Mouse (Mus musculus) right cerebral cortex, postnatal 14 days (tissue): ENCODE results near the gene Ttc39d.
"Not testable (repeated sequence)": the region's sequence is repeated elsewhere in the genome, so short reads cannot be mapped to it uniquely, and the experiment has no call there.

ENCODE experiments used
- DNase-seq: peaks from one replicate; pipeline ENCODE4 v3.0.0; 2022

The Ttc39d gene

DNA sequence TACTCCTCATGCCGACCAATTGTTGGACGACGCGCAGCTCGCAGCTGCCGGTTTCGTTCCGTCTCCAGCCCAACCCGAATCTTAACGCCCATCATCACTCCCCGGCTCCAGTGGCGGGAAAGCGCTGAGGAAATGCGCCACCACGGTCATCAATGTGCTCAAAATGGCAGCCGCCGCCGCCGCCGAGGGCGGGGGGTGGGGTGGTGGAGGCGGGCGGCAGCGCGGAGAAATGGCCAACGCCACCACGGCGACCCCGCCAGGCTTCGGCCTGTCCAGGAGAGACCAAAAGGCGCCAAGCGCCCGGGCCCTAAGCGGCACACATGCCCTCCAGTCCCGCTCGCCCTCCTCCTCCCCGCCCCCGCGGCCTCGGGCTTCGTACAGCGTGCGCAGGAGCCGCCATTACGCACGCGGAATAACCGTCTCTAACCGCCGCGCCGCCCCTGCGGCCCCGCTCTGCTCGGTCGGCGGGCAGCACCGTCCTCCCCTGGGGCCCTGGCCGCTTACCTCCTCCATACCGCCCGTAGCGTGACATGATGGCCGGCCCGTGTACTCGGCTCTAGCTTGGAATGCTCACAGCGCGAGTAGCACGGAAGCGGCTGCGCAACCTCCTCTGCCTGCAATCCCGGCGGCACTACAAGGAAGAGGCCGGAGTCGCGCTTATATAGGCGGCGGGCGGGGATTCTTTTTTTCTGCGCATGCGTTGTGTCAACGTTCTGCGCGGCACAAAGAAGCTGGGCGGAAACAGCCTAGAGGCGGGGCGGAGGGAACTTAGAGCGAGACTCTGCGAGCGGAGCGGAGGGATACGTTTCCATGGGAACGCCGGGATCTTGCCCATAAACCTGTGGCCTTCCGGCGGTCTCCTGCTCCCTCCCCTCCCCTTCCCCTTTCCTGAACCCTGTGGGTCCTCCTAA is at the start of gene Ttc39d, which contains the start of gene Srsf7:
Ttc39d (plus strand) TSS at position 790 of the 911 bp plus-strand sequence.
Srsf7 (minus strand) TSS at position 637 of the 911 bp plus-strand sequence.
- DNase-seq = peak; percentile 97

DNA sequence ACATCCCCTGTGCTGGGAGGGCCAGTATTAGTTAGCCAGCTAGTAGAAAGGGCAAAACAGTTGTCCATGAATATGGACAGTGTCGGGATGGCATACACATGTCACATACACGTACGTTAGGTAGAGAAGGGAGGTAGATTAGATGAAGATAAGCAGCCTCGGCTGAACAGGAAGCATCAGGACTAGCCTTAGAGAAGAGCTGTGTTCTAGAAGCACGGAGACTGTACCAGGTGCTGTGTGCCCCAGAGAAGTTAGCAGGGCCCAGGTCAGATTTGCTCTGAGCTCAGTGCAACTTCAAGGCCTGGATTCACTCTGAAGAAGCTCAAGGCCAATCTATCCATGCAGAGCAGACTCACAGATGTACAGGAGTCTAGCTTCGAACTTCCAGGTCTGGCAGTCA is 49.8 kb upstream of the Ttc39d start:
- DNase-seq = no peak

DNA sequence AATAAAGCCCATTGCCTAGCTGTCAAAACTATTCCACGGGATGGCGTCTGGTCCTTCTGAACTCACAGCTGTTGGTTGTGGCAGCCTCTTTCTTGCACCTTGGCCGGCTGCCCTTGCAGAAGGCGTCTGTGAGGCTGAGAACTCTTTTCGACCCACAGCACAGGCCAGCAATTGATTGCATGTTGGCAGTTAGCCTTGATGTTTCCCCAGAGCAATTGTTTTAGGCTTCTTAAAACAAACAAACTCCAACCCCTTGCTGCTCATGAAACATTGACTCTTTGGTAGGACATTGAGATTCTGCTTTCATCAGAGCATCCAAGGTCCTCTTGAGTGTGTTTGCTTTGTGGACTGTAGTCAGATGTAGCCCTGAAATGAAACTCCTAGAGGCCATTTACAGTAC is 46.8 kb upstream of the Ttc39d start:
- peak; percentile 52 for DNase-seq

DNA sequence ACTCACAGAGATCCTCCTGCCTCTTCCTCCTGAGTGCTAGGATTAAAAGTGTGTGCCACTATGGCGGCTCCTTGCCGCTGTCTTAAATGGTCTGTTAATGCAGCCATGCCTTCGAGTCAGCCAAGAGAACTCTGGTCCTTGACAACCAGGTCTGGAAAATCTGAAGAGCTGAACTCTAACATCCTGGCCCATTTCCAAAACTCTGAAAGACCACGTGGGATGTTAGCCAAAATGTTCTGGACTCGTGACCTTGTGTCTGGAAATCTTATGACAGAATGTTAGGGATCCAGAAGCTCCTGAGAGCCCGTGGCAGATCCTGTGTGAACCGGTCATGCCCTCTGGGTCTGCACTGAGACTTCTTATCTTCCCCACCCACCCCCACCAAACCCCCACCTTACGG is 43.3 kb upstream of the Ttc39d start:
- DNase-seq = no peak

DNA sequence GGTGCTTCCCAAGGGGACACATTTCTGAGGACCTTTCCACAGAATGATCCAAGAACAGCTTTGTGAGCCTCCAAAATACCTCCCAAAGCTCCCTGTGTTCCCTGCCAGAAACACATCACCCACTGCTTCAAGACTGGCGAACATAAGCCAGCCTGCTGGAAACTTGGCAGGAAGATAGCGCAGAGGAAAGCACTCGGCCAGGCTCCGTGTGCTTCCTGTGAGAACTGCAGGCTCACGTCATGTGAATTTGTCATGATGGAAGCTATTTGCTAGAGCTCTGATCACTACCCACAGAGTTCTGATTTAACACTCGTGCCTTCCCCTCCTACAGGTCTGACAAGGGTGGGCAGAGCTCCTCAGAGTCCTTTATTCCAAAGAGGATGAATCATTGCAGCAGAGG is 41.5 kb upstream of the Ttc39d start:
- DNase-seq = peak; percentile 51

DNA sequence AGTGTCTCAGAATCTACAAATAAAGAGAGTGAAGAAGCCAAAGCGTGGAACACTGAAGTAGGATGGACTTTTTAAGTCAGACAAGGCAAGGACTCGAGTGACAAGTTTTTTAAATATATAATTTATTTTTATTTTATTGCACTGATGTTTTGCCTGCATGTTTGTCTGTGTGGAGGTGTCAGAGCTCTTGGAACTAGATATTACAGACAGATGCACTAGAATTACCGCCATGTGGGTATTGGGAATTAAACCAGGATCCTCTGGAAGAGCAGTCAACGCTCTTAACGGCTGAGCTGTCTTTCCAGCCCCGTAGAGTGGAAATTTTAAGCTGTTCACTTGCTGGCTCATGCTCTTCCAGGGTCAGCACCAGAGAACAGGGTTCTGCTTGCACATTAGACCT is 40.9 kb upstream of the Ttc39d start:
- DNase-seq = no peak

DNA sequence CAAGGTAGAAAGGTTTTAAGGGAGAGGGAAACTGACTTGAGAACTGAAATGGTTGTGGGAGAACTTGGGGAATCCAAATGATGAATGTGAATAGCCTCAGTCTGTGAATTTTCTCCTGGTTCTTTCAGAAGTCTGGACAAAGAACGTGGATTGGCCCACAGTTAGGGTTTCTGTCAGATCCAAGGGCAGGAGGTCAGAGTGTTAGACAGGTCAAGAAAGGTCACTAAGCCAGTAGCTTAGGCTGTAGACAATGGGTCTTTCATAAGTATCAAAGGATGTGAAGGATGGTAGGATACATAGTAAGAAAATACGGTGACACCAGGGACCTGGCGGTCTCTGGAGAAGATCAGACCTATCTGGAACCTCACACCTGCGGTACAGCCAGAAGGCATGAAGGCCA is 39.8 kb upstream of the Ttc39d start:
- no peak for DNase-seq

DNA sequence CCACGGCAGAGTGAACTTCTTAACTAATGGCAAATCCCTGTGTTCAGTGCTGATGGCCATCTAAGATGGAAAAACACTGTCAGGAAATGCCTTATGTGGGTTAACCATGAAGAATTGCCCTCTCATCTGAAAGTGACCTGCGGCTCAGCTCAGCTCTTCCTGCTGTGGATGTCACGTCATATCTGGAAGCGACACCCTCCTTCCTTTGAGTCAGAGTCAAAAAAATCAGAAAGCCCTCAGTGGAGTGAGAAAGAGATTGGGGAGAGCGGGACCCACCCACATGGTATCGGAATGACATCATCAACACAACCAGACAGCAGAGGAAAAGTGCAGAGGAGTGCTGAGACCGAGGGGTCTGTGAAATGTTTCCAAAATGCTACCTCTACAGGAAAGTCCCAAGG is 39.4 kb upstream of the Ttc39d start:
- DNase-seq = no peak

DNA sequence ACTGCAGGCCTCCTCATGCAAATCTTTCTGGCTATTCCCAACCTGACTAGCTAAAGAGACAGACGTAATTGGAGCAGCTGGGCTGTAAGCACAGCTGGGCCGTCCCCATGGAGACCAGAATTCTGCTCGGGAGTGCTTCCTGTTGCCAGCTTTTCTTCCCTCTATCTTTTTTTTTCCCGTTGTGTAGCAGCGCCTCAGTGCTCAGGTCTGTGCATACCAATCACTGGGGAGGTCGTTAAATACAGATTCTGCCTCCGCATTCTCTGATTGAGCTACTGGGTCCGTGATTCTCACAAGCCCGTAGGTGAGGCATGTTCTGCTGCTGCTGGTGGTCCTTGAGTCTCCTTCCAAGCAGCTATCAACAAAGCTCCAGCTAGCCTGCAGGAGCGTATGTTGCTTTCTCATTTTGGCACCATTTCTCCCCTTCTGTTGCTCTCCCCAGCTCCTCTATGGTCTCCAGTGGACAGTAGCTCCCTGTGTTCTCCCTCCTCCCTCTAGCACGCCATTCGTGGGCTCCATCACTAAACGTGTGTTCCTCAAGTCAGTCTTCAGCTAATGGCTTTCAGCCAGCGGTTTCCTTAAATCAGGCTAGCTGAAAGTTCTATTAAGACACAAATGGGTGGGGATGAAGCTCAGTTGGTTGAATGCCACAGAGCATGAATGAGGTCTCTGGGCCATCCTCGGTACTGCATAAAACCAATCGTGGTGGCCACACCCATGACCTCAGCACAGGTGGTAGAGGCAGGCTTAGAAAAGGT is 38.7 kb upstream of the Ttc39d start:
- peak; percentile 64 for DNase-seq

DNA sequence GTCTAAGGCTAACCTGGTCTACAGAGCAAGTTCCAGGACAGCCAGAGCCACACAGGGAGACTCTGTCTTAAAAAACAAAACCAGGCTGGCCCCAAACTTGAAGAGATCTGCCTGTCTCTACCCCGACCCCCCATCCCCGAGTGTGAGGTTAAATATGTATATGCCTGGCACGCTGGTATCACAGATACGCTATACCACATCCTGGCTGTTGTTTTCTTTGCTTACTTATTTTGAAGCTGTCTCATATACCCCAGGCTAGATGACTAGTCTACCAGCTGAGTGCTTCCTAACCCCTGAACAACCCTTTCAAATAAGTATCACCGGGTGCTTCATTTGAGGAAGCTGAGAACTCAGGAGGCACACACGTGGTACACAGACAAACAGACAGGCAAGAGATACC is 37.5 kb upstream of the Ttc39d start:
- no peak for DNase-seq

DNA sequence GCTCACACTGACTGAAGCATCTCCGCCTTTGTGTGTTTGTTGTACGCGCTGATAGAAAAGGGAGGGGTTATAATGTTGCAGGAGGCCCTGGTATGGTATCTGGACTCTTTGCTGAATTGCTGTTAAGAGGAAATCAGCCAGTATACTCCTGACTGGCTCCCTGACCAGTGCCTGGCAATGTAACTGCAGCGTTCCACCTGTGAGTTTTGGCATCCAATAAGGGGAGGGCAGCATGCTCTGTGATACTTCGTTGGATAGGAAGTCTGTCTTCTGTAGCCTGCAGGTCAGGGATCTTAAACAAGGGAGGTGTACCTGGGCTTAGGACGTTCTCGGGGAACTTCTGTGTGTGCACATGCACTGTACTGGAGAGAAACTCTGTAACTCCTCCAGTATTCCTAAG is 36.3 kb upstream of the Ttc39d start:
- DNase-seq = no peak

DNA sequence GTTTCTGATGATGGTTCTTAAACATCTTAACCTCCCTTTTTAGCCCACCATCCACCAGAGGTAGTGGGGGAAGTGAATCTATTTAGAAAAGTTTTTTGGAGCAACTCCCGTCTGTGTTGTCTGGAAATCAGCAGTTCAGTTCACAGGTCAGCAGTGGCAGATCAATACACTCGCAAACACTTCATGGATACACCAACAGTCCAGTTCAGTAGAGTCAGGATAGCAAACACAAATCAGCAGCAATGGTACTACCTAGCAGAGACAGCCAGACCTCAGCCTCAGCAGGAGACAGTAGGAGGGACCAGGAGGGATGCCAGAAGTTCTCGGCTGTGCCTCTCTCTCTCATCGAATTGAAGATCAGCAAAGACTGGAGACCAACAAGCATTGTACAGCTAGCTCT is 35.3 kb upstream of the Ttc39d start:
- no peak for DNase-seq

DNA sequence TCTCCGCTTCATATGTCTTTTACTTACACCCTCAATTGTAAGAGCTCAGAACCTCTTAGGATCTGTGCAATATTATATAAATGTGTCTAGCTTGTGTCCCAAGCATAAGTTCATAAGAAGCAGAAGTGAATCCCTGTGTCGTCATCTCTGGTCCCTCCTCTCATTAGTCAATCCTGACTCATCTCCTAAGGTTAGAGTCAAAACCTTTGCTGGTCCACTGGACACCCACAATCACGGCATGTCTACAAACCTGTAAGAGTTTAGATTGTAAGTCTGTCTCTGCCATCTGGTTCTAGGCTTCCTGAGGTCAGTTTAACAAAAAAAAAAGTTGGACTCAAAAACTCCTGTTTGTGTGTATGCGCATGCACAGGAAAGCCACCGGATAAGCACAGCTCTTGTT is 34.5 kb upstream of the Ttc39d start:
- no peak for DNase-seq

DNA sequence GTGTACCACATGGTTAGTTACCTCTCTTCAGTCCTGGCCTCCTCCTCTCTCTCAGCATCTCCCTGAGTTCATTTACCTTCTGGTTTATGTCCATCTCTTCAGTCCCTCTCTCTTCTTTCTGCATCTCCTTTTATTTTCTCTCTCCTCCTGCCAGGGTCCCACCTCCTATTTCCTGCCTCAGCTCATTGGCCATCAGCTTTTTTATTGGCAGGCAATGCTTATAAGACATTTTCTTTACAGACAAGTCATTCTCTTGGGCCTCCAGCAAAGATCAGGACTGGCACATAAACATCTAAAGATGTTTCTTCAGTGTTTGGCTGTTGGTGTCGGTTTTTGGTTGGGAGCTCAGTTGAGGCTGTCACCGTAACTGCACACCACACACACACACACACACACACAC is 33.6 kb upstream of the Ttc39d start:
- no peak for DNase-seq

DNA sequence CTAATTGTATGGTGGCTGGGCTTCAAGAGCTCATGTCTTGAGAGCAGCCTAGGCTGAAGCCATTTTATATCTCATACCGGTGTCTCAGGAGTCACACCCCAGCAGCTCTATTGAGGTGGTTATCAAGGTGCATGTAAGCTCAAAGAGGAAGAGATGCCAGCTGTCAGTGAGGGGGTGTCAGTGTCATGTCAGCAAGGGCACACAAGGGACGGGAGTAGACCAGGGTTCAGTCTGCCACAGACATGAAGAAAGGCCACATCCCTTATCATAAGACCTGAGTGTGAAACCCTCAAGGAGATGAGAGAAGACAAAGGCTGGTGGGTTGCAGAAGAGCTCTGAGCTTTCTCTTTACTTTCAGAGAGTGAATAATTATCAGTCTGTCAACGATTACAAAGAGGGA is 33.1 kb upstream of the Ttc39d start:
- DNase-seq = no peak

DNA sequence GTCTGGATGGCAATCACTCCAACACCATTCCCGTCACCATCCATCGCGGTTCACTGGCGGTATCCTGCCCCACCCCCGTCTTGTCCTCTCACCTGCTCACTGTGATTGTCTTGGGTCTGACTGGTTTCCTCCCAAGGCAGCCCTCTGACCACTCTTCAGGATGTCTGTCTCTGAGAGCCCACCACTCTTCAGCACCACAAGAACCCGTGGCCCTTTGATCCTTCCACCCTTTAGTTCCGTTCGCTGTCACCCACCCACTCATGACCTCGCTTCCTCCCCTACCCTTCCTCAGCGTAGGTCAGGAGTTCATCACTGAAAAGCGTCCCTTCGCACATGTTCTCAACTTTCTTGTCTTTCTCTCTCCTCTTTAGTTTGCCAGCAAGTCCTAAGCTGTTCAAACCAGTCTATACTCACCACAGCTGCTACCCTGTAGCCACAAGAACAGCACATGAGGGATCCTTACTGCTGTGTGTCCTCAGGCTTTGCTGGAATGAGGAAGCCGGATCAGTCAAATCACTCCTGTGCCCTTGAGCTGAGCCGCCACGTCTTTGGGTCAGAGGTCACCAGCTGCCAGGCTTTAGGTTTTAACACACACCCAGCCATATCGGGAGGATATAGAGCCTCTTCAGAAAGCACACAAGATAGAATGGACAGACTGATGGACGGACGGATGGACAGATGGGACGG is 32.4 kb upstream of the Ttc39d start:
- no peak for DNase-seq

DNA sequence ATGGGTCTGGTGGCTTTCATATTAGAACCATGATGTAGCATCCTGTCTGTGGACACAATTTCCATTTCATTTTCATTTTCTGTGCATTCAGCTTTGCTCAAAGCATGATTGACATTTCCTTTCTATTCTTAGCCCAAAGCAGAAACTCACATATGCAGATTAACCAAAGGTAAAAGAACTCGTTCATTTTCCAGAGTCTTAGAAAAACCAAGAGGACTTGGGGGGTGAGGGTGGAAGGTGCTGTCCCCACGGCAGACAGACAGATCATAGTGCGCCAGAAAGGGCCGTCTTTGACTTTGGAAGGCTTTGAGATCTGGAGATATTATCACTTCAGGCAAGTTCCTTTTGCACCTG is 31.9 kb upstream of the Ttc39d start:
- no peak for DNase-seq

DNA sequence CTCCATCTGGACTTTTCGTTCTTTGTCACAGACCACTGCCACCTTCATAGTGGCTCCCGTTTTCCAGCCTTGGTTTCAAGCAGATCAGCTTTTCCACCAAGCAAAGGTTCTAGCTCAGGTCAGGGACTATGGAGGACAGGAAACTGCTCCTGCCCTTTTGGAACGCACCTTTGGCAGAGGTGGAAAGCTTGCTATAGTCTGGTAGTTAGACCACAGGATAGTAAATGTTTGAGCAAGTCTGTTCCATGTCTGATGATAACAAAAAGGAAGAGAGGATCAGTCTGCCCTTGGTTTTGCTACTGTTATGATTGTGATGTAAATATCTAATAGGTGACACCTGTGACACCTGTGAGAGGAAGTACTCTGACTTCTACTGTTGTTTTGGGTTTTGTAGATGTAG is 31.3 kb upstream of the Ttc39d start:
- no peak for DNase-seq

DNA sequence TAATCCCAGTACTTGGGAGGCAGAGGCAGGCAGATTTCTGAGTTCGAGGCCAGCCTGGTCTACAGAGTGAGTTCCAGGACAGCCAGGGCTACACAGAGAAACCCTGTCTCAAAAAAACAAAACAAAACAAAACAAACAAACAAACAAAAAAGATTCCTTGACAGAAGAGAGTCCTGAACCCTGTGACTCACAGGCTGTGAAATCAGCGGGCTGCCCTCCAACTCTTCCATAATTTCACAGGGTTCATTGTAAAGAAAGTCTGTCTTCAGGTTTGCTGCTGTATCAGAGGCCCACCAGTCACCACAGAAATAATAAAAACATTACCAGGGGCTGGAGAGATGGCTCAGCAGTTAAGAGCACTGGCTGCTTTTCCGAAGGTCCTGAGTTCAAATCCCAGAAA is 28.4 kb upstream of the Ttc39d start:
- not testable (repeated sequence) for DNase-seq

DNA sequence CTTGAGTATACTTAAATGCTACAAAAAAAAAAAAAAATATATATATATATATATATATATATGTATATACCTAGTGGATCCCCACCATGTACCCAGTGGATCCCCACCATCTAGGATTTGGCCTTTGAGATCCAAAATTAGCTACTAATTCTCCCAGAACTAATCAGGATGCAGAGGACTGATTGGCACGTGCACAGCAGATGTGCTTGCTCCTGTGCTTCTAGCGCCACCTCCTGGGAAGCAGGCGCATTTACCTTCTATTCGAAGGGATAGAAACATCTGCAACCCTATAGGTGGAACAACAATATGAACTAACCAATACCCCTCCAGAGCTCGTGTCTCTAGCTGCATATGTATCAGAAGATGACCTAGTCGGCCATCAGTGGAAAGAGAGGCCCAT is 27.3 kb upstream of the Ttc39d start:
- peak; percentile 70 for DNase-seq

DNA sequence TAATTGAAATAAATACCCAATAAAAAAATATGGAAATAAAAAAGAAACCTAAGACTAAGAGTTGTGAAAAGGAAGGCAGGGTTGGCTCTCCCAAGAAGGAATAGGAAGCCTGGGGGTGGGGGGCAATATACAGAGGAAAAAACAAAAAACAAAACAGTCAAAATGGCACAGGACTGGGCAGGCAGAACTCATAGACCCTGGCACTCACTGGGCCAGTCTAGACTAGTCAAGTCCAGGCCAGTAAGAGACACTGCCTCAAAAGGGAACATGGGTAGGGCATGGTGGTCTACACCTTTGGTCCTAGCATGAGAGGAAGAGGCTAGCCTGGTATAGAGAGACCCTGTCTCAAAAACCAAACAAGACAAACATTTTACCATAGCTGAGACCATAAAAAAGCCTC is 26.8 kb upstream of the Ttc39d start:
- DNase-seq = no peak

DNA sequence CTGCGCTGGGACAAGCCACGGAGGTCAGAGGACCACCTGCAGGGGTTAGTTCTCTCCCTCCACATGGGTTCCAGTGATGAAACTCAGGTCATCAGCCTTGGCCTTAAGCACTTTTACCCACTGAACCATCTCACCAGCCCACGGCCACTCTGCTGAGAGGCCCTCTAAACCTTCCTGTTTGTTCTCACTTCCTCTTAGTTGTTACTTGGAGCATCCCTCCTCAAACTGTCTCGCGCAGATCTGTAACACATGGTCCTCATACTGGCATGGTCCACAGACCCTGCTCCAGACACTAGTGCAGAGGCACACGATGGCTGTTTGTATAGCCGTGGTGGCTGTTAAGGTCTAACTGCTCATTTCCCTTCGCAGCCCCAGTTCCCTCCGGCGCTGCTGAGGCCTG is 23.6 kb upstream of the Ttc39d start:
- DNase-seq = no peak

DNA sequence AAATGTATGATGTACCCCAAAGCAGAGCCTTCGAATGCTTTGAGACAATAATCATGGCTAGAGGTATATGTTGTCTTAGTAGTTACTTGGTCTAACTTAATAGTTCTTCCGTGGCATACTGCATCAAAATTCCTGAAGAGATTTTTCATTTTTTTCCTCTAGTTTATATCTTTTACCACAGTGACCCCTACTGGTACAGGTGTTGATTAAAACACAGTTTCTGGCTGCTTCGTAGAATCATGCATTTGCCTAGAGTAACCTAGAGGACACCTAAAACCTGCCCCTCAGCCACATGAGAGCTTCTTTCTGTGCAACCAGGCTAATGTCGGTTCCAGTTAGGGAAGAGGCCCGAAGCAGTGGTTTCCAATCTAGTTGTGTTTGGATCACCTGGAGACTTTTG is 14.2 kb upstream of the Ttc39d start:
- DNase-seq = no peak
